Mouse (Mus musculus): Measurements from ENCODE around the gene B430218F22Rik.
"Not testable (repeated sequence)": the region's sequence is repeated elsewhere in the genome, so short reads cannot be mapped to it uniquely, and the experiment has no call there.

Gene B430218F22Rik

DNA sequence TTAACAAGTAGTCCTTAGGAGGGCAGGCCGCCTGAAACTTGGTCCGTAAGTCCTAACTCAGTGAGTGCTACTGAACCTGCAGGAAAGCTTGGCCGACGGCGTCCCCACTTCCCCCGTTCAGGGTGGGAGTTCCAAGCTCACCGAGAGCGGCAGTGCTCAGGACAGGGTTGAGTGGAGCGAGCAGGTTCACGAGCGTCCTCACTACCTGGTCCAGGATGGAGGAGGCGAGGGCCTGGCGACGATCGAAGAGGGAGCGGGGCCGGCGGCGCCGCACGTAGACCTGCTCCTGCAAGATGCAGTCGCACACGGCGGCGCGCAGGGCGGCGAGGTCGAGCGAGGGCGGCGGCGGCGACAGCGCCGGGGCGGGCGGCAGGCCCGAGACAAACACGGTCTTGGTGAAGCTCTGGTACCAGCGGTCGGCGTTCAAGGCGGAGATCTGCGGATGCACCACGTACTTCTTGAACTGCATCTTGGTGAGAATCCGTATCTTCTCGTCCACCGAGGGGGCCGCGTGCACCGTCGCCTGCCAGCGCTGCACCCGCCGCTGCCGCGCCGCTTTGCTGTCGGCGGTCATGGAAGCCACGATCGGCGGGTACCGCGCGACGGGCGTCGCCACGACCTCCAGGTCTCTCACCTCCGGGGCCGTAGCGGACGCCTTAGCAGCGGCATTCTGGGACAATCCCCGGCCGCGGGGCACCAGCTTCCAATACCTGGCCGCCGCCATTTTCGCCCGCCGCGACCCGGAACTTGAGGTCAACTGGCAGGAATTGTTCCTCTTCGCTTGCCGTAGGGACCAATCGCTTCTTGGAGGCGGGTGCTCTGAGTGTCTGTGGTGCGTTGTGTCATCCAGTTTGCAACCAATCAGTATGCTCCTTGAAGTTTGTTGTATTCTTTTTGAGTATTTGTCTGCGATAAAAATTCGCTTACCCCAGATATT, at the start of gene B430218F22Rik, which contains the start of gene Mrps30:
Gene B430218F22Rik (plus strand): TSS at position 120 of the 937 bp plus-strand sequence.
Gene Mrps30 (minus strand): TSS at position 742 of the 937 bp plus-strand sequence.
- DNase-seq, result peak; percentile 96 to 98

DNA sequence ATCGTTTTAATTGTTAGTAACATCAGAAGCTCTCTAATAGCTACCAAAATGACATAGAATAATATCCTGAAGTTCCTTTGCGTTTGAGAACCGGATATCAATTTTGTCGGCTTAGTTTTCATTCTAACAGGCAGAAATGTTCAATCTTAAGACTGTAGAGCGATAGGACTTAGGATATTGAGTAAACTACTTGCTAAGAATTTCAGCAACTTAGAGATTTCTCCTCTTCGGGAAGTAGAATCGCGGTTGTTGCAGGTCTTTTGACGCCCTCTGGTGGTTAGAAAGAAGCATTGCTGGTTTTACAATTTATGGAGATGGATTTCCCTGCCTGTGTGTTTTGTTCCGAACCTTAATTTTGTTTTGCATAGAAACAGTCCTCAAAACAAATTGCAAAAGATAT, 36.2 kb upstream of the B430218F22Rik start:
- peak in 1 of 2 experiments; percentile 51 for DNase-seq

DNA sequence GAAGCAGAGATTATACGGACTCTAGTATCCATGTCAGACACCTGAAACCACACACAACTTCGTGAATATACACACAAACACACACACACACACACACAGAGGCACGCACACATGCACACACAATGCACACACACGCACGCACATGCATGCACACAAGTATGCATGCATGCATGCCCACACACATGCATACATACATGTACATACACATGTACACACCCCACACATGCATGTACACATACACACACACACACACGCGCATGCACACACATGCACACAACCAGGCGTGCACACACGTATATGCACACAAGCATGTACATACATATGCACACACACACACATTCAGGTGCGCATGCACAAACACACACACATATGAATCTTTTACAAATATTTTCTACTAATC, 35.6 kb upstream of the B430218F22Rik start:
- no peak for DNase-seq

DNA sequence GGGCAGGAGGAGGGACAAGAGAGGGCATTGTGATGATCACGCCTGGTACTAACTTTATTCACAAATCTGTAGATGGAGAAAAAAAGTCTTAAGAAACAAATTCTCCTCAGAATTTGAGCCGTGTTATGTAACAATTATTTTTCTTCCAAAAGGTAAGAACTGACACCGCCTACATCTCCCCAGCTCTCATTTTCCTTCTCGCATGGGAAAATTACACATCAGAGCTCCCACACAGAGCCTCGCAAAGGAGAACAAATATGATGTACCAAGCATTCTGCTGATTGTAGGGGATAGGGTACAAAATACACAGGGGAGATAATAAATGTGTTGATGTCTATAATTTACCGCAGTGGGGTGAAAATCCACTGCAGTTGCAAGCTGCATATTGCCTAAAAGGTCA, 23.1 kb upstream of the B430218F22Rik start:
- DNase-seq, result no peak

DNA sequence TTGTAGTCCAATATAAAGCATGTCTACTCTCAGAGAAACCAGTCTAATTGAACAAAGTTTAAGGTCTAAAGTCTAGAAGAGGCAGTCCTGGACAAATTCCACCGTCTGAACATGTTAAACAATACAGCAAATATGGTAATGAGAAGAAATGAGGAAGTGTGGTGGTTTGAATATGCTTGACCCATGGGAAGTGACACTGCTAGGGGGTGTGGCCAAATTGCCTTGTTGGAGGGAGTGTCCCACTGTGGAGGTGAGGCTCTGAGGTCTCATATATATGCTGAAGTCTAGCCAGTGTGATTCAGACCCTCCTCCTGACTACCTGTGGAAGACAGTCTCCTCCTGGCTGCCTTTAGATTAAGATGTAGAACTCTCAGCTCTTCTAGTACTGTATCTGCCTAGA, 20.7 kb upstream of the B430218F22Rik start:
- DNase-seq, result no peak

DNA sequence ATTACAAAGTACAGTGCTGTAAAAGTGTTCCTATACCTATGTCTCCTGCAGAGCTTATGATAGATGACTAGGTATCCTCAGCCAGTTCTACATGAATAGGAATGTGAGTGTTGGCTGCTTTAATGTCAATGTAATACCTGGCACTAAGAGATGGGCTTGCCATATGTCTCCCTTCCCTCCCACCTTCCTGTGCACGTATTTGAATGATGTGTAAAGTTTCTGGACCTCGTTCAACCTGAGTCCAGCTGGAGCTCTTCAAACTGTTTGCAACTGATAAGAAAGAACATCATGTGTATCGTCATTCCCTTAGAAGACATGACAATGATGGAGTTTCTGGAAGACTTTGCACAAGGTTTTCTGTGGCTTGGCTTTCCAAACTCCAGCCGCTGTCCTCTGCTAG, 13.6 kb upstream of the B430218F22Rik start:
- no peak for DNase-seq

DNA sequence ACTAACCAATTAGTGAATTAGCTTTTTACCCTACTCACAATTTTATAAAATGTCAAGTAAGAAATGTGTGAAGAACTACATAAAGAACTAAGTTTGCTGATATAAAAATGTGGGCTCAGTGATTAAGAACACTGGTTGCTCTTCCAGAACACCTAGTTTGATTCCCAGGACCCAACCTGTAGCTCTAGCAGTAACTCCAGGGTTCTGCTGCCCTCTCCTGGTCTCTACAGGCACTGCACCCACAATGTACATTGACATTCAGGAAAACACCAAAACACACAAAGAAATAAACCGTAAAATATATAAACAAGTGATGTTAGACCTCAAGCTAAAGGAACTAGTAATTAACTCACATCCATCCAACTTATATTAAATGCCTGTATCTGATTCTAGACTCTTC, 7.3 kb upstream of the B430218F22Rik start:
- DNase-seq, result peak; percentile 75 to 84

DNA sequence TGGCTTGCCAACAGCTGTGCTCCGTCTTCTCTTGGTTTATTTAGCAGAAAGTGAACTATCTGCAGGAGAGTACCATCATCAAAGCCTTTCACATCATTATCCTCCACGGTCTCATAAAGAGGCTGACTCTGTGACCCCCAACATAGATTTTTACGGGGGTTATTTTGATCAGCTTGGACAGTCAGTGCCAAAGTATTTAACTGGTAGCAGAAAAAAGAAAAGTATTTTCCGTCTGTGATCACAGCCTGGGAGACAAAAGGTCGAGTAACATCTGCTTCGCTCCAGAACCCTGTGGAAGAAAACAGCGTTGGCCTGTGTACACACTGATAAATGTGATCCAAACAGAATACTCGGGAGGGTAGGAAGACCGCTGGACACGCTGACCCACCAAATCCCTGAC, 6.0 kb upstream of the B430218F22Rik start:
- DNase-seq, result no peak

DNA sequence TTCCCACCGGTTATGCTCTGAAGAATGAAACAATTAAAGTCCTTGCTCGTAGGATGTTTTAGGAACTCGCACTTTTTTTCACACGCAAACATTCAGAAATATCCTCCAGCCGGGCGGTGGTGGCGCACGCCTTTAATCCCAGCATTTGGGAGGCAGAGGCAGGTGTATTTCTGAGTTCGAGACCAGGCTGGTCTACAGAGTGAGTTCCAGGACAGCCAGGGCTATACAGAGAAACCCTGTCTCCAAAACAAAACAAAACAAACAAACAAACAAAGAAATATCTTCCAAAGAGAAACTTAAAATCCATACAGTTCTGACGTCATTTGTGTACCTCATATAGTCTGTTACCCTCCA, 995 bp downstream of the B430218F22Rik start:
- DNase-seq, result not testable (repeated sequence)

DNA sequence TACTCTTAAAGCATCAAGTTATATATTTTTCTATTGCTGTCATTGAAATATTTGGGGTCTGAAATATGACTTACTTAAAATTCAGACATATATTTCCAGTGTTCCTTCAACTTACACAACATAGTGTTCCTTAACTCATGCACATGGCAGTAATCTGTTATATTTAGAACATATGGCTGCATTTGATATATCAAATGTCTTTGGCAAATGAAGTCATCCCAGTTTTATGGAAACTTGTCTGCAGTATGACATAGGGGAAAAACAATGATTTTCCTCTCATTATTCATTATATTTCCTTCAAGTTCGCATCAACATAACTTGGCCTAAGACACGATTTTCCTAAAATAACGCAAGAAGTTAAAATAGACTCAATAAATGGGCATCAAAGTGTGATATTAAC, 9.4 kb downstream of the B430218F22Rik start:
- DNase-seq, result no peak

DNA sequence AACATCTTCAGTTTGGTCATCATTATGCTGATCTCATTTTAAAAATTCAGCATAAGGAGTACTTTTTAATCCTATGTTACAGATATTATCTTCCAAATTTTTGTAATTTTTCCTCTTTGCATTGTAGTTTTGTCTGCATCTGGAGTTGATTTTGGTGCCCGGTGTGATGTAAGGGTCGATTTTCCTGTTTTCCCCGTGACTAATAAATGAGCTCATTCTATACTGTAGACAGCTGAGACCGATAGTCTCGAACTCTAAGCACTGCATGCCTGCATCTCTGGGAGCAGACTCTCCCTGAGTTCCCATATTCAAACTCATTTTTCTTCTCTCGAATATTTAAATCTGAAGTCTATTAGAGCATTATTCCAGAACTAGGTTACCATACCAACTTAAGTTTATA, 13.9 kb downstream of the B430218F22Rik start:
- DNase-seq, result no peak

DNA sequence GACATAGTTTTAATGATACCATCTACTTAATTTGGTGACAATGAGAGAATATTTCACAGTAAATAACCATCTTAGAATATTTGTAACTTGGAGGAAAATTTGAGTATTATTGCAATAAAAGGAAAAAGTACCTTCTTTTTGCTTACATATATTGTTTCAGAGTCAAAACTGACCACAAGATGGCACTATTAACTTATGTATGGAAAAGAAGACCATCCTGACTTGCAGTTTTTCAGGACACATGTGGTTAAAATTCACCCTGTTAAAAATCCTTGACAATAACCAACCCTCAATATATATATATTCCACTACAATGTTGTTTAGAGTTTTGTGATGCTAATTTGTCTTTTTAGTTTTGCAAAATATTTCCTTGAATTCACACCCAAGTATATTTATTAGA, 17.1 kb downstream of the B430218F22Rik start:
- peak in 1 of 2 experiments; percentile 31 for DNase-seq

DNA sequence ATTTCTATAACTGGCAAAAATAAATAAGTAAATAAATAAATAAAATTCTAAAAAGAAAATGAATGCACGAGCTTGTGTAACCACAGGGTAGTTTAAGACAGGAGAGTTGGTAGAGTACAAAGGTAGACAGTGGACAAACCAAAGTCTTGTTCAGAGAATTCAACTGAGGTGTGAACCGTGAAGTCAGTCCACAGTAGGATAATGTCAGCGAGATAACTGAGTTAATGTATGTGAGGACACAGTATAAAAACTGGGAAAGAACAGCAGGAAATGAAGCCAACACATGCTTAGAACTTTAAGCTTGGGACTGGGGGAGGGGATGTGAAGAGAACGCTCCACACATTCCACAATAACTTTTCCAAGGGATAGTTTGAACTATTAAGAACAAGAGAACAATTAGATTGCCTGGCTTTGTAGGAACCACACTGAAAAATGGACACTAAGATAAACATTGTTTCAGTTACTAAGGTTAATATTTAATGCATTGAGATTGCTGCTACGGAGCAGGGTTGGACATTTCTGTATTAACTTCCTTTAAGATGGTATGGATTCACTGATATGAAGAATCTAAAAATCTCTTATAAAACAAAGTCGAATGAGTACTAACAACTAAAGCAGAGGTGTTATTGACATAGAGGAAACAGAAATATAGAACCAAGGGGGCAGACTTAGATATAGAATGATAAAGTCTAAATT, 25.0 kb downstream of the B430218F22Rik start:
- DNase-seq, result no peak

DNA sequence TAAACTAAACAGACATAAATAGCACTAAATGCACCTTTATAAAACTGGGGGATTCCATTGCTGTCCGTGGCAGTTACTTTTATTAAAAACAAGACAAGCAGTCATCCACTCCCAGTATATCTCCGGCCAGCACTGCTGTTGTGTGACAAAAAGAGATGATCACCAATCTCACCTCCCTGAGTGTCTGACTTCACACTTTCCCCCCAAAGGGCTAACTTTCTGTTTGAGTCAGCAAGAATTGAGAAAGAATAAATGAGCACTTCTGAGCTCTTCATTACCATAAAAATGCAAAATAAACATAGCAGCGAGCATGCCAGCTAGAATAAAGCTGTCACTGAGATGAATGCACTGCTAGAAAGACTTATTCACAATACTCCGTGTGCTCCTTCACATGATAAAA, 31.7 kb downstream of the B430218F22Rik start:
- no peak for DNase-seq

DNA sequence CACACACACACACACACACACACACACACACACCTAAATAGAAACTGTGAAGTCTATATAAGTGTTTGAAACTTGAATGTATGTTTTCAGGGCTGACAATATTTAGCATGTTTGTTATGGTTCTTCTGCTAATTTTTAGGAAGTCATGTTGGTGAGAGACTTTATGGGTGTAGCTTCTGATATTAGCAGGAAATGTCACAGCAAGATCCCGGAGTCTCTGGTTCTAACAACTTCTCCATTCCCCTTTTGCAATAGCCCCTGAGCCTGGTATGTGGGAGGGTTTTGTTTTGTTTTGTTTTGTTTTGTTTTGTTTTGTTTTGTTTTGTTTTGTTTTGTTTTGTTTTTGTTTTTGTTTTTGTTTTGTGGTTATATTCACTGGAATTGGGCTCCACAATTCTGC, 34.0 kb downstream of the B430218F22Rik start:
- no peak for DNase-seq

DNA sequence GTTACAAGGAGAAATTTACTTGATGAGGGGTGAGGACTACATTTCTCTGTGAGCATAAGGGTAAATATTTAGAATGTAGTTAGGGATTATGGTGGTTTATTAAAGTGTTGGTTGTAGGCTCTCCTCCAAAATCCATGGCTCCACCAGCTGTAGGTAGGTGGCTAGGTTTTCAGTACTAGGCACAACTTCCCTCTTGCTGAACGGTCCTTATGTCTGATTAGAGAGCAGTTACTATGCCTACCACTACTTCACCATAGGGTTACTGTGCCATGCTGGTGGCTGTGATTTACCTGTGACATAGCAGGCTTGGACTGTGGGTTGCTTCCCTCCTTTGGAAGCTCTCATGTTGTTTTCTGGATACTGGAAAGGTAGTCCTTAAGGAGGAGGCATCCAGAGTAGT, 34.4 kb downstream of the B430218F22Rik start:
- no peak for DNase-seq

Measured in cerebellum, postnatal 14 days (tissue).